Mouse (Mus musculus): Measurements from ENCODE around the gene Tango2. TPM values are rescaled to one million over a fixed set of nuclear protein-coding genes. Genes with fewer than 3 reads are reported as not detected.

The Tango2 gene
- polyA plus RNA-seq, 1 experiment from 2014 or later = 51.3 TPM

DNA sequence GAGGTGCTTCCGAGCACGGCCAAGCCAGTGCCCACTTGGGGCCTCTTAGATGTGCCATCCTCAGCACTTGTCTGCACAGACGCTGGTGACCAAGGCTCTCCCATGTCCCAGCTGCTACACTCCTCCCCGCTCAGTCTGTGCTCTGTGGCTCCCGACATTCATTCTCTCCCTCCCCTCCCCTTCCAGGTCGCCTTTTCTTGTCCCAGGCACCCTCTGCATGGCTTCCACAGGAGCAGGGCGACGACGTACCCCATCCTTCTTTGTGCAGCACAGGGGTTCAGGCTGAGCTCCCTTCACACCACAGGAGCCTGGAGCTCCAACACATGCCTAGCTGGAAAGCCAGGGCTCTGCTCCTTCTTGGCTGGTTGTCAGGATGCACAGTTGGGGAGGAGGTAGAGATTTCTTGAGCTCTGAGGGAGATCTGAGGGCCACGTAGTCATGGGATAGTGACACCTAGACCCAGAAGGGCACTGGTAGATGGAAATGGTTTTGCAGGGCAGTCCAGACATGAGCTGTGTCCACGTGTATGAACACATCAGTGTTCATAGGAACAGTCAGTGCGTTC is 1.9 kb upstream of the Tango2 start:
- Histone ChIP-seq H3K4me3 (no peak overlapping the region), H3K36me3 (no peaks in the 10 kb centered on the region), H3K4me1 (peaks cover 25% of the 10 kb centered on the region), H3K9me3 (no peaks in the 10 kb centered on the region), H3K27me3 (ENCODE audit: insufficient read depth, poor library complexity, severe bottlenecking) (peaks cover 48% of the 10 kb centered on the region), H3K27ac (no peak overlapping the region)
- WGBS = 66% methylated on average over 12 of the region's 12 CpGs
- DNase-seq (ENCODE audit: low spot score) = no peak

DNA sequence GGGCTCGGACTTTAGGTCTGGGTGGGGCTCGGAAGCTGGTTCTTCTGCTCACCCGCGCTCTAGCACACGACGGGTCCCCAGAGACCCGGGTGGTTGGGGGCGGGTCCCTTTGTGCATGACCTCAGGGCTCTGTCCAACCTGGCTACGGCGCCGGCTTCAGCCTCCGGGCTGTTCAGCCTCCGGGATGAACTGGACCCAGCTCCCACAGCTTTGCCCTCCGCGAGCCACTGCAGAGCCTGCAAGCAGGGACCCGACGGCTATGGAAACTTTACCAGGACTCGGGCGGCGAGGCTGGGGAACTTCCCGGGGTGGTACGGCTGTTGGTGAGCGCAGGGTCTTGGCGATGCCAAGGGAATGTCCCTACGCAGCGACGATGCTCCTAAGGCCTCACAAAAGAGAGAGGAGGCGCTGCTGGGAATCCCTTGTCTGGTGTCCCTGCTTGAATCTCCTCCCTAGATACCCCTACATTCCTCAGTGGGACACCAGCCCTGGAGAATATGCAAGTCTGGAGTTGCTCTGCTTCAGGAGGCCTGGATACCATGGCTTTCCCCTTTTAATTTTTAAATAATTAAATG is 785 bp upstream of the Tango2 start:
- Histone ChIP-seq H3K27ac (peak overlapping the region; percentile 85), H3K9me3 (no peaks in the 10 kb centered on the region), H3K4me3 (peak overlapping the region; percentile 88), H3K27me3 (ENCODE audit: insufficient read depth, poor library complexity, severe bottlenecking) (peaks cover 48% of the 10 kb centered on the region), H3K4me1 (peaks cover 33% of the 10 kb centered on the region), H3K36me3 (no peaks in the 10 kb centered on the region)
- no peak for DNase-seq (ENCODE audit: low spot score)
- under 1% methylated on average over 28 of the region's 28 CpGs for WGBS

DNA sequence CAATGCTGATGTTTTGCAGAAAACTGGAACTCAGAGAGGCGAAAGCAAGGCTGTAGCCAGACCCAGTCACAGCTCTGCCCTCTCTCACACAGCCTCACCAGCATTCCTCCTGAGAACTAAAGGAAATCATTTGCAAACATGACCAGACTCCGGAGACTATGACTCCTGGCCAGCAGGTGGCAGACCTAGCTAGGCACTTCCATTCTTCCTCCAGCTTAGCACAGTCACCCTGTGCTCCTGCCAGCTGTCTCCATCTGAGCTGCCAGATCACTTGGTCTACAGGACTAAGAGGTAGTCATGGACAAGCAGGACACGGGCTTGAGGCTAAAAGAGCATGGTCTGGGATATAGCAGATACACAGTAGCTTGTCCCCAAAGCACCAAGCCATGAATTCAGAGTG is 2.7 kb downstream of the Tango2 start:
- Histone ChIP-seq H3K27me3 (ENCODE audit: insufficient read depth, poor library complexity, severe bottlenecking) (peaks cover 33% of the 10 kb centered on the region), H3K4me3 (no peak overlapping the region), H3K4me1 (peaks cover 48% of the 10 kb centered on the region), H3K9me3 (no peaks in the 10 kb centered on the region), H3K36me3 (no peaks in the 10 kb centered on the region), H3K27ac (no peak overlapping the region)
- peak; percentile 92 for DNase-seq (ENCODE audit: low spot score)
- 7% methylated on average over 3 of the region's 3 CpGs for WGBS

DNA sequence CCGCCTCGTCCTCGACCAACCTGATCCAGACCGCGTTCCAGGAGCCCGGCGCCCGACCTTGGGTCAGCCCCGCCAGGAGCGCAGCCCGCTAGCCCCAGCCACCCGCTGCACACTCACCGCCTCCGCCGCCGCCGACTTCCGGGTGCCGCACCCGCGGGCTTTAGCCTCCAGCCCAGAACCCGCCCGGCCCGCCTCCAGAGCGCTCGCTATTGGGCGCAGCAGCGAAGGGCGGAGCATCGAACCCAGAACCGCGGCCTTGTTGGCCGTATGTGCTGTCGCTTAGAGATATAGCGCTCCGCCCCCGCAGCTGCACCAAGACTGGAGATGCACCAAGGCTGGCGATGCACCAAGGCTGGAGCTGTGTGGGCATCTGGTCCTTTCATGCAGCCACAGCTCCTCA is 4.1 kb downstream of the Tango2 start:
- H3K9me3 ChIP-seq = no peaks in the 10 kb centered on the region
- H3K36me3 ChIP-seq = no peaks in the 10 kb centered on the region
- peak; percentile 97 for DNase-seq (ENCODE audit: low spot score)
- H3K27ac ChIP-seq = peak overlapping the region; percentile 74
- 0% methylated on average over 38 of the region's 38 CpGs for WGBS
- H3K4me1 ChIP-seq = peaks cover 47% of the 10 kb centered on the region
- peak overlapping the region; percentile 73 for H3K4me3 ChIP-seq
- H3K27me3 ChIP-seq (ENCODE audit: insufficient read depth, poor library complexity, severe bottlenecking) = peaks cover 18% of the 10 kb centered on the region

DNA sequence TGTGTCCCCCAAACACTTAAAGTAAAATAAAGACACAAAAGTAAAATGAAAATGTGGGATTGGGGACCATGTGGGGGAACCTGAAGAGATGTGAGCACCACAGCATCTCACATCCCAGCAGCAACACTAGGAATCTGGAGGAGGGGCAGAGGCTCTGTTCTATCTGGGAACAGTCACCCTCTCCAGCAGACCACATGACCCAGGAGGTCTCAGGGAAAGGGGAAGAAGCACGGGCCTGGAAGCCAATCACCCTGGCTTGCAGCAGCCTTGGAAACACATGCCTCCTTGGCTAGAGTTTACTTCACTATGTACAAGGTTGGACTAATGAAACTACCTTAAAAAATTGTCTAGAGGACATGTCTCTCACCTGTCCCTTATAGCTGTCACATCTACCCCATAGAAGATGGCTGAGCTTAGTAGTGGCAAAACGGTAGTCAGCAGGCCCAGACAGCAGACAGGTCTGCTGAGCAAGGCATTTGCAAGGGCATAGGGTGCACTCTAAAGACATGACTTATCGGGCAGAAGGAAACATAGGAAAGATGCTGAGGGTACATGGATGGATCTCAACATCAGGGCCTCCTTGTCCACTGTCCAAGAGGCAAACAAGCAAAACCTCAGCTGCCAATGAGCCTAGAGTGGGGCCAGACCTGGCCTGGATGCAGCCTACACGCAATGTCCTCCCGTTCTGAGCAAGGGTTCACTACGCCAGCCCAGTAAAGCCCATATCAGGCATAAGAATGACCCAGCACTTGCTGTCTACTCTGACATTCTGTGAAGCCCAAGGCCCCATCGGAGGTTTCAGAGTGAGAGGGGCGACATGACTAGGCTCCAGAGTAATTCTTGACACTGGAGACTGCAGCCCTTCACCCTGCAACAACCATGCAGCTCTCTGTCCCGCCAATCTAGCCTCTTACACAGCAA is 5.0 kb downstream of the Tango2 start:
- DNase-seq (ENCODE audit: low spot score) = no peak
- Histone ChIP-seq H3K36me3 (peaks cover 5% of the 10 kb centered on the region), H3K27ac (peak overlapping the region; percentile 74), H3K4me3 (peak overlapping the region; percentile 73), H3K9me3 (no peaks in the 10 kb centered on the region), H3K4me1 (peaks cover 38% of the 10 kb centered on the region), H3K27me3 (ENCODE audit: insufficient read depth, poor library complexity, severe bottlenecking) (peaks cover 10% of the 10 kb centered on the region; the same call in 1 of the 2 replicates)
- WGBS = 36% methylated on average over 9 of the region's 9 CpGs

DNA sequence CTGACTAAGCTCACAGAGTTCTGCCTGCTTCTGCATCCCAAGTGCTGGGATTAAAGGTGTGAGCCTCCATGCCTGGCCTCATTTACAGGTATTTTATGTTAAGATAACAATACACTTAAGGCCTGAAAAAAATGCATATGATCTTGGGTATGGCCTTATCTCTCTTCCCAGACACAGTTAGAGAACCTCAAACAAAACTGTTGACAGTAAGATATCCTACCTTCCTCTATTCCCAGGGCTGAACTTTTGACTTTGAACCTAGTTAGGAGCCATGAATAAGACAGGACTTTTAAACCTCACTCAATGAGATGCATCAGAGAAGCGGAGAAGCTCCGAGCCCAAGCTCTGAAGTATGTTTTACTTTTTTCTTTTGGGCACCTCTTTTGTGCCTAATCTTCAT is 5.8 kb downstream of the Tango2 start:
- 73% methylated on average over 2 of the region's 2 CpGs for WGBS
- Histone ChIP-seq H3K4me1 (peaks cover 33% of the 10 kb centered on the region), H3K27me3 (ENCODE audit: insufficient read depth, poor library complexity, severe bottlenecking) (peaks cover 3% of the 10 kb centered on the region; the same call in 1 of the 2 replicates), H3K9me3 (no peaks in the 10 kb centered on the region), H3K27ac (no peak overlapping the region), H3K36me3 (peaks cover 5% of the 10 kb centered on the region), H3K4me3 (no peak overlapping the region; the same call in 1 of the 2 replicates)
- DNase-seq (ENCODE audit: low spot score) = no peak

DNA sequence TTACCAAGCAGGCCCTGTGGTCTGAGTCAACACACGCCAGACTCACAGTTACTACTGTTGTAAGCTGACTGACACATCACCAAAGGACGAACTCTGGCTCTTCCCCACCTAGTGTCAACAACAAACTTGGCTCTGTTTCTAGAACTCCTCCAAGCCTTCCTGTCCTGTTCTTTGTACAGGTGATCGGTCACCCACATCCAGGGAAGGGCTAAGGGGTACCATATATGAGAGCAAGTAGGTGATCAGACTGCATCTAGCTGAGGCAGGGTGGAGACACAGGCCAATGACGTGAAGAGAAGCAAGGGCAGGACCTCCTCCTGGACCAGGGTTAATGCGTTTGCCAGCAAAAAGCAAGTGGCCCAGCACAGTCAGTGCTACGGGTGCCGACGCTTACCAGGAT is 6.3 kb downstream of the Tango2 start:
- Histone ChIP-seq H3K4me1 (peaks cover 33% of the 10 kb centered on the region), H3K27ac (no peak overlapping the region), H3K27me3 (ENCODE audit: insufficient read depth, poor library complexity, severe bottlenecking) (no peaks in the 10 kb centered on the region; the same call in 1 of the 2 replicates), H3K9me3 (no peaks in the 10 kb centered on the region), H3K4me3 (no peak overlapping the region), H3K36me3 (peaks cover 5% of the 10 kb centered on the region)
- no peak for DNase-seq (ENCODE audit: low spot score)
- 82% methylated on average over 8 of the region's 8 CpGs for WGBS

DNA sequence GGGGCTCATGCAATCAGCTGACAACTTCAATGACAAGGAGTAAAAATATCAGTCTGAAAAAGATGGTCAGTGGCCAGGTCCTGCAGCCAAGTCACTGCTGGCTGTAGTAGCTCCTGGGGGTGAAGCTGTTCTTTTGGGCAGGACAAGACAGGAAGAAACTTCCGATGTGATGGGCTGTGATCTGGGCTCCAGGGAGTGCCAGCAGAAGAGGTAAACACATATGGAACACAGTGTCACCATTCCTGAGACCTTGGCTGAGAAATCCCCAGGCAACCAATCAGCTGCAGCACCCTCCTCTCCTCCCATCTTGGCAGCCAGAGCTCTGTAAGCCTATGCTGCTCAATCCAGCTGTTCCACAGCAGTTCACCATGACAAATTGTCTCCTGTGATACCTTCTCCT is 8.0 kb downstream of the Tango2 start:
- Histone ChIP-seq H3K9me3 (no peaks in the 10 kb centered on the region), H3K4me3 (no peak overlapping the region), H3K27me3 (ENCODE audit: insufficient read depth, poor library complexity, severe bottlenecking) (no peaks in the 10 kb centered on the region), H3K27ac (no peak overlapping the region), H3K4me1 (peaks cover 26% of the 10 kb centered on the region), H3K36me3 (peaks cover 5% of the 10 kb centered on the region)
- WGBS = 47% methylated on average over 1 of the region's 1 CpGs
- no peak for DNase-seq (ENCODE audit: low spot score)

DNA sequence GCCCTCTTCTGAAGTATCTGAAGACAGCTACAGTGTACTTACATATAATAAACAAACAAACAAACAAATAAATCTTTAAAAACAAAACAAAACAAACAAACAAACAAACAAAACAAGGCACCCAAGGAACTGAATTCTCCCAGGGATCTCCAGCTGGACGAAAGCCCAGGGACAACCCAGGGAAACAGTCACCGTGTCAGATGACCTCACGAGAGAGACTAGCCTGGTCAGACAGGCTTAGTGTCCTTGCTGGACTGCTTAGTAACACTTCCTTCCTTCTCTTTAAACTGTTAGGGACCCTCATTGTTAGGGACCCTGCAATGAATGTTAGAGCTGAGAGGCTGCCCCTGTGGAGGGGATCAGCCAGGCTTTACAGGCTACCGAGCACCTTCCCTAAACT is 10.6 kb downstream of the Tango2 start:
- DNase-seq (ENCODE audit: low spot score) = no peak
- WGBS = 73% methylated on average over 4 of the region's 4 CpGs
- Histone ChIP-seq H3K27ac (no peak overlapping the region), H3K27me3 (ENCODE audit: insufficient read depth, poor library complexity, severe bottlenecking) (no peaks in the 10 kb centered on the region), H3K9me3 (no peaks in the 10 kb centered on the region), H3K4me3 (no peak overlapping the region), H3K4me1 (peaks cover 12% of the 10 kb centered on the region; the same call in 1 of the 2 replicates), H3K36me3 (peaks cover 8% of the 10 kb centered on the region)

DNA sequence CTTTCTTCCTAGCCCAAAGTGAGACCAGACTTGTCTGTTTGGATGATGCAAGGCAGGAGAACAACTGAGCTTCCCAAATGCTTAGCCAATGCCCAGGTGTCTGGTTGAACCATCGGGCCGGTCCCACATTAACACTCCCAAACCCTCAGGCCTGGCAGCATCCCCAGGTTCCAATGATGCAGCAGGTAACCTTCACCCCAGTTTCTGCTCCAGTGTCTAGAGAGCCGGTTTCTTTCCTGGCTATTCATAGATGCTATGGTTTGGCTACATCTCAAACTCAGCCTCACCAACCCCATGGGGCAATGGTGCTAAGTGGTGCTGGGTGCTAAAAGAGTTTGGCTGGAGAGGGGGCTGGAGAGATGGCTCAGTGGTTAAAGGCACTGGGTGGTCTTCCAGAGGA is 11.9 kb downstream of the Tango2 start:
- no peaks in the 10 kb centered on the region for H3K9me3 ChIP-seq
- no peak overlapping the region for H3K4me3 ChIP-seq
- peaks cover 9% of the 10 kb centered on the region; the same call in 1 of the 2 replicates for H3K4me1 ChIP-seq
- 87% methylated on average over 3 of the region's 3 CpGs for WGBS
- DNase-seq (ENCODE audit: low spot score) = no peak
- H3K36me3 ChIP-seq = peaks cover 14% of the 10 kb centered on the region
- no peak overlapping the region for H3K27ac ChIP-seq
- no peaks in the 10 kb centered on the region for H3K27me3 ChIP-seq (ENCODE audit: insufficient read depth, poor library complexity, severe bottlenecking)

DNA sequence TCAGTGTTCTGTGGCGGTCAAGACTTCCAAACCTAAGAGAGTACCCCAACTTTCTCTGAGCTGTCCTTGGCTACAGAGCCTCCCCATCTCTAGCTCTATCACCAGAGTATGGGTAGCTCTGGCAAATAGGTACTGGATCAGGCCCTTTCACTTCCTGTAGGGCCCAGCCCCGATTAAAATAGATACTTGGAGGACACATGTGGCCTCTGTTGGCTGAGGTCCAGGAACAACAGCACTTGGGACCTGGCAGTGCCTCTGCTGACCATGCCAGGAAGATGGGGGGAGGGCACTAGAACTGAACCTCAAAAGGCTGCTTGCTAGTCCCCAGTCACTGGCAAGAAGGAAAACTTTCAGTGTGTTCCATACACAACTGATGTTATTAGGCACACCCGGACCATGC is 13.9 kb downstream of the Tango2 start:
- DNase-seq (ENCODE audit: low spot score) = no peak
- no peak overlapping the region for H3K27ac ChIP-seq

DNA sequence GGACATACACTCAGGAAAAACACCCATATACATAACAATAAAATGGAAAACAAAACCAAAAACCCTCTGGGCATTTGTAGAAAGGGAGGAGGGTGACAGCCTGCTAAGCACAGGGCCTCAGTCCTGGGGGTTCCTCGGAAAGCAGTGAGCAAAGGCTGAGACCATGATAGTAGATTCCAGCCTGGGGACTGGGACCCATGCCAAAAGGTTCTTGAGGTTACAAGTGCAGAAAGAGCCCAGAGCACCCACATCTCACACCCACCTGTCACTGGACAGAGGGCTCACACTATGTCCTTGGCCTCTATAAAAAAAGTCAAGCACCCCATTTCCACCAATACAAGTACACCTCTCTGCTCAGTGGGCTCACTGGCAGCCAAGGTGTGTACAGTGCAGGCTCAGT is 19.4 kb downstream of the Tango2 start:
- Histone ChIP-seq H3K9me3 (no peaks in the 10 kb centered on the region), H3K4me1 (no peaks in the 10 kb centered on the region), H3K4me3 (no peak overlapping the region), H3K27me3 (ENCODE audit: insufficient read depth, poor library complexity, severe bottlenecking) (no peaks in the 10 kb centered on the region), H3K27ac (no peak overlapping the region), H3K36me3 (peaks cover 14% of the 10 kb centered on the region; the same call in 1 of the 2 replicates)
- WGBS = 69% methylated on average over 1 of the region's 1 CpGs
- DNase-seq (ENCODE audit: low spot score) = no peak

More for the DNA sequence above, 13.9 kb downstream of the Tango2 start:
- no peak overlapping the region for H3K4me3 ChIP-seq
- no peaks in the 10 kb centered on the region for H3K9me3 ChIP-seq
- peaks cover 9% of the 10 kb centered on the region; the same call in 1 of the 2 replicates for H3K4me1 ChIP-seq
- peaks cover 14% of the 10 kb centered on the region for H3K36me3 ChIP-seq
- WGBS = 80% methylated on average over 3 of the region's 3 CpGs
- no peaks in the 10 kb centered on the region for H3K27me3 ChIP-seq (ENCODE audit: insufficient read depth, poor library complexity, severe bottlenecking)

DNA sequence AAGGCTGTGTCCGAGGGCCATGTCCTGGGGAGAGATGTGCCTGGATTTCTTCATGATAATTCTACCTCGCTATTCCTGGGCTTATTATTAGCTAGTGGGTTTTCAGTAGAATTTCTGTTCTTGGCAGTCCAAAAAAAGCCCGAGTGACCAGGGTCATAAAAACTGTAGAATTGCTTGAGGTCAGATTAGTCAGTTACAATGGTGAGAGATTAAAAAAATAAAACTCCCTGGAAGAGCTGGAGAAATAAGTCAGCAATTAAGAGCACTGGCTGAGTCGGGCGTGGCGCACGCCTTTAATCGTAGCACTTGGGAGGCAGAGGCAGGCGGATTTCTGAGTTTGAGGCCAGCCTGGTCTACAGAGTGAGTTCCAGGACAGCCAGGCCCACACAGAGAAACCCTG is 20.0 kb downstream of the Tango2 start:
- DNase-seq (ENCODE audit: low spot score) = no peak
- H3K36me3 ChIP-seq = peaks cover 14% of the 10 kb centered on the region; the same call in 1 of the 2 replicates
- no peaks in the 10 kb centered on the region for H3K4me1 ChIP-seq
- no peak overlapping the region for H3K27ac ChIP-seq
- no peak overlapping the region for H3K4me3 ChIP-seq
- no peaks in the 10 kb centered on the region for H3K27me3 ChIP-seq (ENCODE audit: insufficient read depth, poor library complexity, severe bottlenecking)
- no peaks in the 10 kb centered on the region for H3K9me3 ChIP-seq
- WGBS = 91% methylated on average over 9 of the region's 9 CpGs
